Mouse (Mus musculus): ENCODE results near the gene Ttll11.

Ttll11 gene

GRCm38 (mm10) chr2:35768538-35769238, 211.0 kb downstream of the Ttll11 start:
- 37% methylated on average over 4 of the region's 4 CpGs for WGBS

DNA sequence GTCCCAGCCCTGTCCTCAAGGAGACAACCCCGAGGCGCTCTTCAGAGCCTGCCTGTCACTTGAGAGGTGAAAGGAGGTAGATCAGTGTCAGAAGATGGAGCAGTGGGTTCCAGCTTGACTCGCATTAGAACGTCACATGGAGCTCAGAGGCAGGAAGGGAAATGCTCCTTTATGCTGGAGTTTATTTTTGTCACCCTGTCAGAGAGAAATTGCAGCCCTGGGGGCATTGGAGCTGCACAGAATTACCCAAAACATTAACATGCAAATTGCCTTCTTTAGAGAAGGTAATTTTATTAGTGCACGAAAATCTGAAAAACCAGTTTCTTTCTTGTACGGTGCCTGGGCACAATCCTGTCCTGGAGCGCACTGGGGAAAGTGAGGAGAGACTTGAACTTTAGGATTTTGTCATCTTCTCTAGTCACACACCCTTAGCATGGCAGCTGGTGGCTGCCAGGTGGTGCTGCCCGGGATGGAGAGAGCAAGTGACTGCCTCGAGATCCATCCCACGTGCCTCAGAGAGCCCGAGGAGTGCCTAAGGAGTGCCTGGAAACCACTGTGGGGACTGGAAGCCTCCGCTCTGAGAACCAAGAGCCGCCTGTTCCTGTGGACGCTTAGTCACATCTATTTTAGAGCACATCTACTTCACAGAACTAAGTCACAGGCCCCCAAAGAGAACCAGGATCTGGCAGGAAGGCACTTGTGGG, 211.7 kb downstream of the Ttll11 start:
- 27% methylated on average over 14 of the region's 14 CpGs for WGBS

GRCm38 (mm10) chr2:35764328-35764727, 215.4 kb downstream of the Ttll11 start:
- 74% methylated on average over 8 of the region's 8 CpGs for WGBS

DNA sequence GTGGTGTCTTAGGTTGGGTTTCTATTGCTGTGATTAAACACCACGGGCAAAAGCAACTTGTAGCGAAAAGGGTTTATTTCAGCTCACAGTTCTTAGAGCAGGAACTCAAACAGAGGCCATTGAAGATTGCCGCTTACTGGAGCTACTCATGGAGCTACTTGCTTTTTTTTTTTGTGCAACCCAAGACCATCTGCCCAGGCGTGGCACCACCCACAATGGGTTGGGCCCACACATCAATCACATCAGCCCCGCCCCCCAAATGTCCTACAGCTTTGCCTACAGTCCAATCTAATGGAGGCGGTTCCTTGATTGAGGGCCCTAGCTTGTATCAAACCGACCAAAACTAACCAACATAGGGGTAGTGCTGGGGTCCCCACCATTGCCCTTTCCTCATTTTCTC, 215.9 kb downstream of the Ttll11 start:
- 97% methylated on average over 7 of the region's 7 CpGs for WGBS

- 83% methylated on average over 5 of the region's 5 CpGs for WGBS
Observed at GRCm38 (mm10) chr2:35761458-35761857, 218.3 kb downstream of the Ttll11 start.

DNA sequence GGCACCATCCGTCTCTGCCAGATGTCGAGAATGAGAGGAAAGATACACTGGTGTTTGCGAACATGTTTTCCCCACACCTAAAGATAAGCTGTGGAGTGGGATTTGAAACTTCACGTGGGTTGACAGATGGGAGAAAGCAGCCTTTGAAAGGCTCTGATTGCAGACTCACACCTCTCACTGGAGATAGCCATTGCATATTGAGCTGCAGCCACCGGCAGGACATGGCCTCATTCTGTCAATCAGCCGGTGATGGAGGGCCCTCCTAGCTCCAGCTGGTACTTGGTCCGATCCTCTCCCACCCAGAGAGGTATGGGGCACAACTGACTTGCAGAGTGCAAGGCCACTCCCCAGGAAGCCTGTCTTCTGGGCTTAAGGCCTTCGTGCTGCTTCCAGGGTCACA, 219.4 kb downstream of the Ttll11 start:
- 59% methylated on average over 8 of the region's 8 CpGs for WGBS

GRCm38 (mm10) chr2:35756467-35756866, 223.2 kb downstream of the Ttll11 start:
- 69% methylated on average over 7 of the region's 7 CpGs for WGBS

DNA sequence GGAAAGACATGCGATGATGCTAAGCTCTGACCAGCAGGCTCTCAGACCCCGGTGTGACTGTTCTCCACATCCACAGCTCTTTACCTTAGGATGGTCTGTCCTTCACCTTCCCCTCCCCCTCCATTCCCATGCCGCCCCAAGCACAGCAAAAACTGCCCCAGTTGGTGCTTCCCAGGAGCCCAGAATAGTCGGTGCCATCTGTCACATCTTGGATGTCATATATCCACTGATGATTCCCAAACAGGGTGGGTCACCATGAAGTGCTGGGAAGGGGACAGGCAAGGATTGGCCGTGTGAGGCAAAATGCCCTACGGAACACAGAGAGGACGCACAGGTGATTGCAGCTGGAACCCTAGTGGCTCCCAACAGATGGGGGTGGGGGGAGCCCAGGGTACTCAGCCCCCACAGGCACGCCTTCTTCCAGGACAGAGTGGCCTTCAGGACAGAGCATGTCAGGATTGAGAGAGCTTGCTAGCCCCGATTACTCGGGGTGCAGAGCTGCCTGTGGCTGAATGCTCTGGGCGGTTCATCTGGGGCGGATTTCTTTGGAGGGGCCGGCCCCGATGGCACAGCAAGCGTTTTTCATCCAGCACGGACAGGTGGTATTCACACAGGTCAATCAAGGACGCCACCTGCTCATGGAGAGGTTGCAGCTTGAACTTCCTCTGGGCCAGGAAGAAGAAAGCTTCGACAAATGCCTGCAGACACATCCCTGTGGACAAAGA, 227.8 kb downstream of the Ttll11 start:
- WGBS: 80% methylated on average over 18 of the region's 18 CpGs

GRCm38 (mm10) chr2:35750533-35751141, 229.1 kb downstream of the Ttll11 start:
- WGBS: 78% methylated on average over 7 of the region's 7 CpGs

- WGBS: 62% methylated on average over 12 of the region's 12 CpGs
Observed at GRCm38 (mm10) chr2:35747371-35748035, 232.2 kb downstream of the Ttll11 start.

DNA sequence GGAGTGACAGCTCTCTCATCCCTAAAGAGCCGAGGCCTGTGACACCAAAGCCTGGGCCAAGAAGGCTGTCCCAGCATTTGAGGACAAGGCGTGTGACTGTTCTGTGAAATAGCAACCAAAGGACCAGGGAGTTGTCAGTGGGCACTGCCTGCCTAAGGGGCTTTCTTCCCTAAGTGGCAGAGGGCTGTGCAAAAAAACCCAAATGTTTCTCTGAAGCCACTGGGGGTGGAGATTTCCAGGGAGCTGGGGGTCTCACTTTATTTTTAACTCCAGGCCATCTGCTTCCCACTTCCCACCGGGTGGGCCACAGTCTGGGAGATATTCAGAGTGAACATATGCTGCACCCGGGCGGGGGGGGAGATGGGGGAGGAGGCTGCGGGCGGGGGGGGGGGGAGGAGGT, 233.1 kb downstream of the Ttll11 start:
- WGBS: 33% methylated on average over 3 of the region's 7 CpGs

DNA sequence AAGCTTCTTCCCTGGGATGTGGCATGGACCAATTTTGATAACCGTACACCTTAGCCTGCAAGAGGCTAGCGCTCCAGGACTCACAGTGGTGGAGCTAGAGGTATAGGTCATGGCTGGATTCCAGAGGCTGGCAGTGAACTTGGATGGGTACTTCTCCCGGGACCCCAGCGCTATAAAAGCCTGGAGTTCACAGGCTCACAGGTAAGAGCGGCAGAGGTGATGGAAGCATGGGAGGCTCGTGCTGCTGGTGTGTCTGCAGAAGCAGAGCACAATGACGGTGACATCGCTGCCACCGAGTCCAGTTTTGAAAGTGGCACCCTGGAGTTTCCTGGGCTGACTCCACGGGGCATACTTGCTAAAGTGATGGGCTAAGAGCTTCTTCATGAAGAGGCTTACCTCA, 233.8 kb downstream of the Ttll11 start:
- 83% methylated on average over 10 of the region's 10 CpGs for WGBS

DNA sequence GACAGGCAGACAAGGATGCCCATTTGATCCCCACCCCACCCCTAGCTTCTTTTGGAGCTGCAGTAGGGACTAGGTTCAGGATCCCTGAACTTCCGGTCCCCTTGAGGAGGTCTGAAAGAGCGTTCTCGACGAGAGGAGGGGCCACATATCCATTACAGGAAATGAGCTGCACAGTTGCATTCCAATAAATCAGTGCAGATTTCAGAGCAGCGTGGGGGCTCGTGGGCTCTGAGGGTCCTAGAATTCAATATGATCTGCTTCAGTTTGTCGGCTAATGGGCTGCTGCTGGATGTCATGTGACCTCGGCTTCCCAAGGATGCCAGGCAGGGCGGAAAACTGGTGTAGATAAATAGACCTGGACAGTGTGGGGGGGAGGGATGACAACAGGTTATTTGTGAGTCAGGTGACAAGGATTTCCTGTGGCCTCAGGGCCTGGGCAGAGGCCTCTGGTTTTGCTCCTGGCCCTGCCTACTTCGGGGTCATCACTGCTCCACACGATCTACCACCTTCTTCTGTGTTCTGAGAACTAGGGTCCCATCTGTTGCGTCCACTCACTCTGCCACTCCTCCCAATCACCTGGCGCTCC, 240.0 kb downstream of the Ttll11 start:
- WGBS: 86% methylated on average over 13 of the region's 13 CpGs

DNA sequence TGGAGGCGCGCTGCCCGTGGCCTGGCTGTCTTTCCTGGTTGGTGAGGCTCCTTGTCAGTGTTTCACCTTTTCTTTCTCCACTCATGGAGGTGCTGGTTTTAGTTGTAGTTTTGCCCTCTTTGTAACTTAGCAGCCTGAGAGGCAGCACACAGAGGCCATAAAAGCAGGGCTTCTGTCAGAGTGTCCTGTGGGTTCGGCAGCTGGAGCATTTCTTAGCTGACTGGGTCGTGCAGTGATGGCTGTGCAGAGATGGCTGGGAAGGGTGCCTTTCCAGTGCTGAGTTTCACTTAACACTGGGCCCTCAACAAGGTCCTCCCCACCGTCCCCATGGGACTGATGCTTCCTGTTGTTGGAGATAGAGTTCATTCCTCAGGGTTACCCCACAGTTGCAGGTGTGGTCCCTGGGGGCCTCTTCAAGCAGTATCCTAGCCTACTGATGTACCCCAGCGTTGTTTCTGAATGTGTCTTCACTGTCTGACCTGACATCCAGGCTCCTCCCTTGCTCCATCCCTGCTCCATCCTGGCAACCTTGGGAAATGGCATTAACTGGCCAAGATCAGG, 242.2 kb downstream of the Ttll11 start:
- 88% methylated on average over 7 of the region's 7 CpGs for WGBS

- WGBS: 85% methylated on average over 2 of the region's 2 CpGs
Observed at GRCm38 (mm10) chr2:35736061-35736460, 243.7 kb downstream of the Ttll11 start.

- WGBS: 100% methylated on average over 2 of the region's 2 CpGs
Observed at GRCm38 (mm10) chr2:35735001-35735400, 244.7 kb downstream of the Ttll11 start.

GRCm38 (mm10) chr2:35731671-35732449, 247.9 kb downstream of the Ttll11 start:
- 45% methylated on average over 18 of the region's 18 CpGs for WGBS

GRCm38 (mm10) chr2:35729077-35730065, 250.3 kb downstream of the Ttll11 start:
- WGBS: 47% methylated on average over 16 of the region's 16 CpGs

GRCm38 (mm10) chr2:35728633-35729032, 251.1 kb downstream of the Ttll11 start:
- 18% methylated on average over 5 of the region's 5 CpGs for WGBS
